Mouse (Mus musculus): ENCODE measurements around the gene Sobp.

DNA sequence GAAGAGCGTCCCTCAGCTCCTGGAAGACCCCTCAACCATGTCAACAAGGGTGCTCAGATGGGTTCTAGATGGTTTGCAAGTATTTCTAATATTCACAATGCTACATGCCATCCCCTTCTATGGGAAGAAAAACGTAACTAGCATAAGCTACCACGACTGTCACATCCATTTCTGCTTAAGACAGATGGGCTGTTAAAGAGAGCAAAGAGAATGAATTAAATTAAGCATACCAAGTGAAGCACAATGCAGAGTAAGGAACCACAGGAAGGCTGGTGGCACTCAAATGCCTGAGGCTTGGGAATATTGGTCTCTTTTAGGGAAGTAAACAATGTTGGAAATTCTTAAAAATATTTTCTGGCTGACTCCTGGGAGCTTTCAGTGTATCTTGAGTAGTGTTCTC lies 45.6 kb downstream of the Sobp start:
- no peak for TF ChIP-seq CTCF (IDR thresholded peaks at IDR 0.05; ENCODE audit: low read depth)
- TF ChIP-seq EP300 (IDR thresholded peaks at IDR 0.05; ENCODE audit: low read depth): no peak
